Mouse (Mus musculus) lung, postnatal 14 days (tissue): ENCODE results near the gene Sugp1.

ENCODE experiments used
- DNase-seq: peaks from one replicate; pipeline ENCODE4 v3.0.0; 2021

Sugp1 gene

GRCm38 (mm10) chr8:70112401-70113016 lies 69.9 kb downstream of the Sugp1 start:
- DNase-seq: no peak

GRCm38 (mm10) chr8:70114488-70114887 lies 71.9 kb downstream of the Sugp1 start:
- DNase-seq: no peak

GRCm38 (mm10) chr8:70114892-70115291 lies 72.3 kb downstream of the Sugp1 start:
- DNase-seq: no peak

- DNase-seq: peak; percentile 15
These were observed 75.0 kb downstream of the Sugp1 start for GRCm38 (mm10) chr8:70117611-70118010.

GRCm38 (mm10) chr8:70118726-70119700 lies 76.4 kb downstream of the Sugp1 start:
- no peak for DNase-seq

GRCm38 (mm10) chr8:70120667-70121066 lies 78.1 kb downstream of the Sugp1 start, which contains the start of gene Ncan:
Ncan (minus strand) TSS chr8:70120873.
- DNase-seq: peak; percentile 55
